Mouse (Mus musculus): ENCODE measurements around the gene Pced1a. TPM values are rescaled to one million over a fixed set of nuclear protein-coding genes. Genes with fewer than 3 reads are reported as not detected.

Pced1a gene
- polyA plus RNA-seq, 1 experiment from 2014 or later, result 15.4 TPM

DNA sequence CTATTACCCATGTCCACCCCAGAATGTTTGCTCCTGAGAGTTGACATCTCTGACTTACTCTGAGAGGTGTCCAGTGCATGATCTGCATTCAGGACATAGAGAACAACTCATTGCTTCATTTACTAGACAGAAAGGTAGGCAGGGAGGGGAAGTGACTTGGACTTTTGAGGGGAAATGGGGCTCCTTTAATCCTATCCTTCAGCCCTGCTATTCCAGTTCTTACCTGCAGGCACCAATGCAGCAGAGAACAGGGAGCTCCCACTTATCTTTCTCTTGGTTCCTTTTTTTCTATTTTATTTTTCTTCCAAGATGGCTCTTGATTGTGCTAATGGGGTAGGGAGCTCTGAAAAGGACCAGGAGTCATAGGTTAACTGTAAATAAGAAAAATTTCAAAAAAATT lies 23.9 kb upstream of the Pced1a start:
- no peak overlapping the region for H3K9ac ChIP-seq (ENCODE audit: low read depth, low read length)
- no peak for ATAC-seq
- H3K36me3 ChIP-seq (ENCODE audit: control insufficient read depth, insufficient read depth, low read length), result peaks cover 7% of the 10 kb centered on the region
- no peak overlapping the region for H3K27ac ChIP-seq (ENCODE audit: low read depth, low read length)
- H3K4me2 ChIP-seq (ENCODE audit: low read length), result no peak overlapping the region
- peaks cover 20% of the 10 kb centered on the region for H3K4me1 ChIP-seq (ENCODE audit: control insufficient read depth, insufficient read depth, low read depth, low read length)
- H3K27me3 ChIP-seq (replicated peaks; ENCODE audit: control insufficient read depth, insufficient read depth, low read length), result no peaks in the 10 kb centered on the region
- no peaks in the 10 kb centered on the region for H3K9me3 ChIP-seq (ENCODE audit: control insufficient read depth, low read length)
- no peak overlapping the region for H3K4me3 ChIP-seq (ENCODE audit: low read length)

DNA sequence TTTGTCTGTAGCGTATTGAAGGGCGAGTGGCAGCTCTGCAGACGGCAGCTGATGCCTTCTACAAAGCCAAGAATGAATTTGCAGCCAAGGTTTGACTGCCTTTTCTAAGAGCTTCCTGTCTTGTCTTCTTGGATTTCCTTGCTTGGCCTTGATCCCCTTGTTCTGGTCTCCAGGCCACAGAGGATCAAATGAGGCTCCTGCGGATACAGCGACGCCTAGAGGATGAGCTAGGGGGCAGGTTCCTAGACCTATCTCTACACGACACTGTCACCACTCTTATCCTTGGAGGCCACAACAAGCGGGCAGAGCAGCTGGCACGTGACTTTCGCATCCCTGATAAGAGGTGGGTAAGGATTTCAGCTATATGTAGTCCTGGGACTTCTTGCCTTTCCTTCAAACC lies 17.7 kb upstream of the Pced1a start:
- H3K4me1 ChIP-seq (ENCODE audit: control insufficient read depth, insufficient read depth, low read depth, low read length), result no peaks in the 10 kb centered on the region
- peaks cover 41% of the 10 kb centered on the region for H3K36me3 ChIP-seq (ENCODE audit: control insufficient read depth, insufficient read depth, low read length)
- H3K9ac ChIP-seq (ENCODE audit: low read depth, low read length), result no peak overlapping the region
- 83% methylated on average over 10 of the region's 10 CpGs for WGBS
- no peak overlapping the region for H3K4me3 ChIP-seq (ENCODE audit: low read length)
- no peak overlapping the region for H3K27ac ChIP-seq (ENCODE audit: low read depth, low read length)
- H3K27me3 ChIP-seq (replicated peaks; ENCODE audit: control insufficient read depth, insufficient read depth, low read length), result no peaks in the 10 kb centered on the region
- no peaks in the 10 kb centered on the region for H3K9me3 ChIP-seq (ENCODE audit: control insufficient read depth, low read length)
- H3K4me2 ChIP-seq (ENCODE audit: low read length), result no peak overlapping the region
- ATAC-seq, result no peak

- ATAC-seq, result no peak
- Histone ChIP-seq H3K4me2 (ENCODE audit: low read length) (no peak overlapping the region), H3K27ac (ENCODE audit: low read depth, low read length) (no peak overlapping the region), H3K36me3 (ENCODE audit: control insufficient read depth, insufficient read depth, low read length) (peaks cover 41% of the 10 kb centered on the region), H3K4me1 (ENCODE audit: control insufficient read depth, insufficient read depth, low read depth, low read length) (no peaks in the 10 kb centered on the region), H3K4me3 (ENCODE audit: low read length) (no peak overlapping the region), H3K9ac (ENCODE audit: low read depth, low read length) (no peak overlapping the region), H3K9me3 (ENCODE audit: control insufficient read depth, low read length) (no peaks in the 10 kb centered on the region), H3K27me3 (replicated peaks; ENCODE audit: control insufficient read depth, insufficient read depth, low read length) (no peaks in the 10 kb centered on the region)
- 93% methylated on average over 4 of the region's 4 CpGs for WGBS
These were observed 15.5 kb upstream of the Pced1a start for GRCm38 (mm10) chr2:130439840-130440480.

DNA sequence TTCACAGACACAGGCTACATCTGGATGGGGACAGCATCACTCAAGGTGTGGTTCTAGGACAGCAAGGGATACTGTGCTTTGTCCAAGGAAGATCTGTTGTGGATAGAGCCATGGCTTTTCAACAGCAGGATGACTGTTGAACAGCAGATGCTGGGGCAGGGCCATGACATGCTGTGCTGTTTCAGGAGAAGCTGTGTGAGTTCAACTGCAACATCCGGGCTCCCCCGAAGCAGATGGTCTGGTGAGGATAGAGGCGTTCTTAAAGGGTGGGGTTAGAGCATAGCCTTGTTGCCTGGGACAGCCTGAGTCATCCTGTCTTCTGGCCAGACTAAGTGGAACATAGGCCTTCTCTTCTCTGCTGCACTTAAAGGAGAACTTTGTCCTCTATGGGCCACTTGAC lies 14.4 kb upstream of the Pced1a start:
- no peaks in the 10 kb centered on the region for H3K27me3 ChIP-seq (replicated peaks; ENCODE audit: control insufficient read depth, insufficient read depth, low read length)
- WGBS, result 92% methylated on average over 3 of the region's 3 CpGs

GRCm38 (mm10) chr2:130436769-130437168 lies 12.3 kb upstream of the Pced1a start:
- ATAC-seq, result no peak
- no peak overlapping the region for H3K4me2 ChIP-seq (ENCODE audit: low read length)
- H3K27ac ChIP-seq (ENCODE audit: low read depth, low read length), result no peak overlapping the region
- no peaks in the 10 kb centered on the region for H3K4me1 ChIP-seq (ENCODE audit: control insufficient read depth, insufficient read depth, low read depth, low read length)
- no peaks in the 10 kb centered on the region for H3K9me3 ChIP-seq (ENCODE audit: control insufficient read depth, low read length)
- H3K27me3 ChIP-seq (replicated peaks; ENCODE audit: control insufficient read depth, insufficient read depth, low read length), result no peaks in the 10 kb centered on the region
- peaks cover 29% of the 10 kb centered on the region for H3K36me3 ChIP-seq (ENCODE audit: control insufficient read depth, insufficient read depth, low read length)
- WGBS, result 94% methylated on average over 1 of the region's 1 CpGs
- H3K9ac ChIP-seq (ENCODE audit: low read depth, low read length), result no peak overlapping the region
- no peak overlapping the region for H3K4me3 ChIP-seq (ENCODE audit: low read length)

More for the DNA sequence above, 14.4 kb upstream of the Pced1a start:
- no peak for ATAC-seq
- peaks cover 37% of the 10 kb centered on the region for H3K36me3 ChIP-seq (ENCODE audit: control insufficient read depth, insufficient read depth, low read length)
- H3K9ac ChIP-seq (ENCODE audit: low read depth, low read length), result no peak overlapping the region
- H3K27ac ChIP-seq (ENCODE audit: low read depth, low read length), result no peak overlapping the region
- H3K4me2 ChIP-seq (ENCODE audit: low read length), result no peak overlapping the region
- no peak overlapping the region for H3K4me3 ChIP-seq (ENCODE audit: low read length)
- no peaks in the 10 kb centered on the region for H3K9me3 ChIP-seq (ENCODE audit: control insufficient read depth, low read length)
- H3K4me1 ChIP-seq (ENCODE audit: control insufficient read depth, insufficient read depth, low read depth, low read length), result no peaks in the 10 kb centered on the region

GRCm38 (mm10) chr2:130433152-130433551 lies 8.7 kb upstream of the Pced1a start:
- H3K4me1 ChIP-seq (ENCODE audit: control insufficient read depth, insufficient read depth, low read depth, low read length), result no peaks in the 10 kb centered on the region
- peaks cover 4% of the 10 kb centered on the region for H3K36me3 ChIP-seq (ENCODE audit: control insufficient read depth, insufficient read depth, low read length)
- H3K4me3 ChIP-seq (ENCODE audit: low read length), result no peak overlapping the region
- H3K4me2 ChIP-seq (ENCODE audit: low read length), result no peak overlapping the region
- no peaks in the 10 kb centered on the region for H3K9me3 ChIP-seq (ENCODE audit: control insufficient read depth, low read length)
- no peaks in the 10 kb centered on the region for H3K27me3 ChIP-seq (replicated peaks; ENCODE audit: control insufficient read depth, insufficient read depth, low read length)
- no peak overlapping the region for H3K27ac ChIP-seq (ENCODE audit: low read depth, low read length)
- no peak overlapping the region for H3K9ac ChIP-seq (ENCODE audit: low read depth, low read length)
- 23% methylated on average over 4 of the region's 4 CpGs for WGBS
- peak; percentile 67 for ATAC-seq

- WGBS, result 96% methylated on average over 3 of the region's 3 CpGs
- no peaks in the 10 kb centered on the region for H3K36me3 ChIP-seq (ENCODE audit: control insufficient read depth, insufficient read depth, low read length)
- no peaks in the 10 kb centered on the region for H3K4me1 ChIP-seq (ENCODE audit: control insufficient read depth, insufficient read depth, low read depth, low read length)
- H3K4me2 ChIP-seq (ENCODE audit: low read length), result no peak overlapping the region
- H3K27me3 ChIP-seq (replicated peaks; ENCODE audit: control insufficient read depth, insufficient read depth, low read length), result no peaks in the 10 kb centered on the region
- no peak overlapping the region for H3K9ac ChIP-seq (ENCODE audit: low read depth, low read length)
- H3K4me3 ChIP-seq (ENCODE audit: low read length), result no peak overlapping the region
- no peak for ATAC-seq
- no peak overlapping the region for H3K27ac ChIP-seq (ENCODE audit: low read depth, low read length)
- no peaks in the 10 kb centered on the region for H3K9me3 ChIP-seq (ENCODE audit: control insufficient read depth, low read length)
These were observed 7.7 kb upstream of the Pced1a start for GRCm38 (mm10) chr2:130432157-130432556.

DNA sequence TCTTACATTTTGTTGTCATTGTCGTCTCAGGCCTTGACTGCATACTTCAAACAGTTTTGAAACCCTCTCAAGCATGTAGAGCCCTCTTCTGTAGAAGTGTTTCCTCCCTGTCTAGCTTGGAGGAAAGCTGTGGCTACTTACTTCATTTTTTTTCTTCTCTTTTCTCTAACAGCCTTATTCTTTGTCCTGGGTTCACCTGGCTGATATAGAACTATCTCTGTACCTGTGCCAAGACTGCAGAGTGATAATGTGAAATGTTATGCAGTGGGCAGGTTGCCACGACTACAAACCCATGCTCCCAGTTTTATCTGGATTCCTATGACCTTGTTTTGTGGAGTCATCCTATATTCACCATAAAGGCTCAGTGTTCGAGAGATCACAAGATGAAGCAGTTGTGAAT lies 6.0 kb upstream of the Pced1a start:
- H3K4me3 ChIP-seq (ENCODE audit: low read length), result no peak overlapping the region
- WGBS, result 88% methylated on average over 3 of the region's 3 CpGs

GRCm38 (mm10) chr2:130429851-130430250 lies 5.3 kb upstream of the Pced1a start:
- Histone ChIP-seq H3K9me3 (ENCODE audit: control insufficient read depth, low read length) (no peaks in the 10 kb centered on the region), H3K9ac (ENCODE audit: low read depth, low read length) (no peak overlapping the region), H3K27me3 (replicated peaks; ENCODE audit: control insufficient read depth, insufficient read depth, low read length) (no peaks in the 10 kb centered on the region), H3K4me2 (ENCODE audit: low read length) (no peak overlapping the region), H3K4me3 (ENCODE audit: low read length) (no peak overlapping the region), H3K27ac (ENCODE audit: low read depth, low read length) (no peak overlapping the region), H3K4me1 (ENCODE audit: control insufficient read depth, insufficient read depth, low read depth, low read length) (peaks cover 11% of the 10 kb centered on the region), H3K36me3 (ENCODE audit: control insufficient read depth, insufficient read depth, low read length) (no peaks in the 10 kb centered on the region)
- WGBS, result 50% methylated on average over 2 of the region's 2 CpGs
- no peak for ATAC-seq

More for the DNA sequence above, 6.0 kb upstream of the Pced1a start:
- Histone ChIP-seq H3K27ac (ENCODE audit: low read depth, low read length) (no peak overlapping the region), H3K9me3 (ENCODE audit: control insufficient read depth, low read length) (no peaks in the 10 kb centered on the region), H3K4me1 (ENCODE audit: control insufficient read depth, insufficient read depth, low read depth, low read length) (peaks cover 5% of the 10 kb centered on the region), H3K27me3 (replicated peaks; ENCODE audit: control insufficient read depth, insufficient read depth, low read length) (no peaks in the 10 kb centered on the region), H3K4me2 (ENCODE audit: low read length) (no peak overlapping the region), H3K9ac (ENCODE audit: low read depth, low read length) (no peak overlapping the region), H3K36me3 (ENCODE audit: control insufficient read depth, insufficient read depth, low read length) (no peaks in the 10 kb centered on the region)
- no peak for ATAC-seq

DNA sequence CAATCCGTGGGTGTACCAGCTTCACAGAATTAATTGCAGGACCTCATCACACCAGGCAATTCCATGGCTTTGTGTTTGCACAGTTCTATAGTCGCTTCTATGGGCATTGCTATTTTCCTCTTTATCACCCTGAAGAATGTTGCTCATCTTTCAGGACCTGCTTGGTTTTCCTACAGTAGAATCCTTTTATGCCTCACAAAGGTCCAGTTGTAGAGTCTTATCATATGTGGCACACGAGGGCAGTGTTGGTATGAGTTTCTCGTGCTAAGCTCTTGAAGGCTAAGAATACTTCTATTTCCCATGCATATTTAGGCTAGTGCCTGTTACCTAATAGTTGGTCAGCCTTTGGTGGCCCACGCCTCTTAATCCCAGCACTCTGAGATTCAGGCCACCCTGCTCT lies 611 bp upstream of the Pced1a start:
- Histone ChIP-seq H3K4me1 (ENCODE audit: control insufficient read depth, insufficient read depth, low read depth, low read length) (peaks cover 26% of the 10 kb centered on the region), H3K9ac (ENCODE audit: low read depth, low read length) (peak overlapping the region; percentile 85), H3K9me3 (ENCODE audit: control insufficient read depth, low read length) (no peaks in the 10 kb centered on the region), H3K4me3 (ENCODE audit: low read length) (peak overlapping the region; percentile 90), H3K27ac (ENCODE audit: low read depth, low read length) (peak overlapping the region; percentile 97), H3K36me3 (ENCODE audit: control insufficient read depth, insufficient read depth, low read length) (no peaks in the 10 kb centered on the region), H3K27me3 (replicated peaks; ENCODE audit: control insufficient read depth, insufficient read depth, low read length) (no peaks in the 10 kb centered on the region), H3K4me2 (ENCODE audit: low read length) (peak overlapping the region; percentile 84)
- no peak for ATAC-seq
- 38% methylated on average over 5 of the region's 5 CpGs for WGBS

Data from hindbrain, embryonic 16.5 days (tissue).